Mouse (Mus musculus) liver, embryonic 15.5 days (tissue): ENCODE measurements around the gene Dlk1. TPM values are rescaled to one million over a fixed set of nuclear protein-coding genes. Genes with fewer than 3 reads are reported as not detected.

Experiments used
- ATAC-seq: fragments of 200-750 bp; cut with Nextera tagmentation; 2 replicates; pipeline ENCODE4 v1.8.0; 2017; ENCODE audit warnings: moderate number of reproducible peaks, mild to moderate bottlenecking, moderate library complexity; ENCODE audit not compliant: insufficient read depth
- H3K27ac ChIP-seq: fragments of 300-500 bp; sonication (generic); replicated peaks from 2 replicates; pipeline ENCODE4 v1.5.1; 2015; ENCODE audit warnings: mild to moderate bottlenecking, inconsistent platforms
- H3K27me3 ChIP-seq: fragments of 300-500 bp; sonication (generic); 2 replicates; pipeline ENCODE4 v1.6.1; 2015; ENCODE audit warnings: mild to moderate bottlenecking, inconsistent platforms
- H3K36me3 ChIP-seq: fragments of 300-500 bp; sonication (generic); replicated peaks from 2 replicates; pipeline ENCODE4 v1.6.1; 2015; ENCODE audit warnings: moderate library complexity, mild to moderate bottlenecking, inconsistent platforms
- H3K4me1 ChIP-seq: fragments of 300-500 bp; sonication (generic); replicated peaks from 2 replicates; pipeline ENCODE4 v1.6.1; 2015; ENCODE audit warnings: inconsistent platforms
- H3K4me2 ChIP-seq: fragments of 300-500 bp; sonication (generic); 2 replicates; pipeline ENCODE4 v1.6.1; 2015; ENCODE audit warnings: moderate library complexity, mild to moderate bottlenecking, inconsistent platforms
- H3K4me3 ChIP-seq: fragments of 300-500 bp; sonication (generic); replicated peaks from 2 replicates; pipeline ENCODE4 v1.5.1; 2015; ENCODE audit warnings: mild to moderate bottlenecking, inconsistent platforms
- H3K9ac ChIP-seq: fragments of 300-500 bp; sonication (generic); 2 replicates; pipeline ENCODE4 v1.6.1; 2015; ENCODE audit warnings: moderate library complexity, mild to moderate bottlenecking, inconsistent platforms
- H3K9me3 ChIP-seq: fragments of 300-500 bp; sonication (generic); replicated peaks from 2 replicates; pipeline ENCODE4 v1.6.1; 2016; ENCODE audit warnings: inconsistent platforms
- WGBS: fragments of 180-500 bp; shearing (Covaris S2); methylation state at CpG from one replicate; pipeline ENCODE4 v1.1.7; 2015; ENCODE audit warnings: mixed read lengths; ENCODE audit not compliant: insufficient replicate concordance; 5-methylcytosine and 5-hydroxymethylcytosine counted together
- polyA plus RNA-seq: library from polyadenylated mRNA; unstranded; fragments of >200 nt; fragmentation: Nextera tagmentation; extraction: Ambion mirVana; gene quantifications from 2 replicates; pipeline ENCODE4 v1.2.1, GENCODE M21; 2015

Gene Dlk1
- polyA plus RNA-seq, 1 experiment from 2014 or later = 455 TPM

DNA sequence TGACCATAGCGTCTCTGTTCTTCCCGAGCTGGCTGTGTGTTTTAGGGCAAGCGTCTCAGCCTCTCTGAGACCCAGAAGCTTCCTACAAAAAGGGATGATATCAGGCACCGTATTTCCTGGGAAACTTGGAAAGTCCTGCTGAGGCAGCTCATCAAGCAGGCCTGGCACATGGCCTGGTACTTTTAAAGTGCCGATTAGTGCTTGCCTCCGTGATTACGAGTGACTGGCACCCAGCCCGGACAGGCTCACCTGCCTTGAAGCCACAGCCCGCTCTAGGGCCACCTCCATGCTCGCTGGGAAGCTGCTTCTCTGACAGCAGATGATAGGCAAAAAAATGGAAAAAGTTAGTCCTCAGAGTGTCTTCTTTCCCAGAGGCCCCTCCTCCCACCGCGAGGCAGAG, 32.6 kb upstream of the Dlk1 start:
- Histone ChIP-seq H3K27me3 (0 out of 2 replicates have a peak, but pooled peaks cover 4% of the 10 kb centered on the region), H3K4me2 (no peak overlapping the region), H3K4me1 (no peaks in the 10 kb centered on the region; the same call in 1 of the 2 replicates), H3K4me3 (no peak overlapping the region), H3K9ac (no peak overlapping the region), H3K27ac (no peak overlapping the region), H3K36me3 (no peaks in the 10 kb centered on the region), H3K9me3 (no peaks in the 10 kb centered on the region)
- no peak for ATAC-seq
- WGBS = 62% methylated on average over 12 of the region's 12 CpGs

DNA sequence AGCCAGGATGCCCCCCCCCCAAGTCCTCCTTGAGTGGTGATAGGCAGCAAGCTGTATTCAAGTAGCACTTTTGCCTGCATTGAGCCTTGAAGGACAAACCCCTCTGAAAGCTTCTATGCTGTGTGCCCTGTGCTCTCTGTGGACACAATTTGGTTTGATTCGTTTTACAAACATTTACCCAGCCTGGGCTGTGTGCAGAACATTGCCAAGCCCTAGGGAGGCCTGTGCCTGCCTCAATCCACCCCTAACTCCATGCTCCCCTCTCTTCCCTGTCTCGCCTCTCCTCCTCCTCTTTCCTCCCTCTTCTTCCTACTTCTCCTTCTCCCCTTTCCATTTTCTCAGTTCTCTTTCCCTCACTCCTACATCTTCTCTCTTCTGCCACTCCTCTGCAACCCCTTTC, 29.5 kb upstream of the Dlk1 start:
- H3K4me3 ChIP-seq = no peak overlapping the region
- no peak overlapping the region for H3K4me2 ChIP-seq
- no peaks in the 10 kb centered on the region for H3K36me3 ChIP-seq
- H3K4me1 ChIP-seq = no peaks in the 10 kb centered on the region; the same call in 1 of the 2 replicates
- H3K27ac ChIP-seq = no peak overlapping the region
- no peaks in the 10 kb centered on the region for H3K9me3 ChIP-seq
- ATAC-seq = no peak
- H3K27me3 ChIP-seq = peaks cover 14% of the 10 kb centered on the region; the same call in 1 of the 2 replicates
- 27% methylated on average over 2 of the region's 2 CpGs for WGBS
- no peak overlapping the region for H3K9ac ChIP-seq

DNA sequence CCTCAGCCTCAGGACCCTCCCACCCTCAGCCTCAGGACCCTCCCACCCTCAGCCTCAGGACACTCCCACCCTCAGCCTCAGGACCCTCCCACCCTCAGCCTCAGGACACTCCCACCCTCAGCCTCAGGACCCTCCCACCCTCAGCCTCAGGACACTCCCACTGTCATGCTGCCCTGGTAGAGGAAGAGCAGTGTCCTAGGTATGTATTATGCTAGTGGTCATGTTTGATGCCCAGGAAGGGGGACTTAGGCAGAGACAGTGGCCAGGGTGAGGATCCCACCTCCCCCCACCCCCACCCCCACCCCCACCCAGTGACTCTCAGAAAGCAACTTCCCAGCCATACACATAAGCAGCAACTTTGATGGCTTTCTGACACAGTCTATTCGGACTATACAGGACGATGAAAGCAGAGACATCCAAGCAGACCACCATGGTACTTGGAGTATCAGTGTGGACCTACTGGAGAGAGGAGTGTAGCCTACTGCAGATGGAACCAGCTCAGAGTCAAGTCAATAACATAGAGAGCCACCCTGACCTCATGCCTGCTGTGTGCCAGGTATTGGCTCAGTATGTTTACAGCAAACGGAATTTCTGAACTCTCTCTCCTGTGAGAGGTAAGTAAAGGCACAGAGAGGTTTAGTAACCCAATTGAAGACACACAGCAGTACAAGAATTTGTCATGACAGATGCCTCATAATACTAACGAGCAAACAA, 28.8 kb upstream of the Dlk1 start:
- Histone ChIP-seq H3K4me3 (no peak overlapping the region), H3K4me1 (no peaks in the 10 kb centered on the region; the same call in 1 of the 2 replicates), H3K9me3 (no peaks in the 10 kb centered on the region), H3K27me3 (peaks cover 14% of the 10 kb centered on the region; the same call in 1 of the 2 replicates), H3K36me3 (no peaks in the 10 kb centered on the region), H3K27ac (no peak overlapping the region), H3K4me2 (no peak overlapping the region), H3K9ac (no peak overlapping the region)
- WGBS = 50% methylated on average over 4 of the region's 4 CpGs
- no peak for ATAC-seq

- WGBS = 31% methylated on average over 20 of the region's 20 CpGs
- no peak for ATAC-seq
- no peak overlapping the region for H3K27ac ChIP-seq
These were observed 27.8 kb upstream of the Dlk1 start for GRCm38 (mm10) chr12:109424753-109425332.

DNA sequence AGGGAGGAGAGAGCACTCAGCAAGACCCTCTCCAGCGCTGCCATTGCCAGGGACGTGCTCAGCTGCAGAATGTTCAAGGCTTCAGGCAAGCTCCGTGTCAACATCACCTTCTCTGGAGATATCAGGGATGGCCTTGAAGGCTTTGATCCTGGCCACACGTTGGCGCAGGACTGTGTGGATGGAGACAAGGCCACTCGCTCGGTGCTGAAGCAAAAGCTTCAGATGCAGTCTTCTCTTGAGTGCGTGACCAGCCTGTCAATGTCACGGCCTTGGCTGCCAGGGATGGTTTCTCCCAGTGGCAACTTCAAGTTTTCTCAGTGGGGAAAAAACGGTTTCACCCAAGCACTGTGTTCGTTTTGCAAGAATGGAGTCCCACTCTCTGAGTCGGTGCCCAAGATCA, 26.6 kb upstream of the Dlk1 start:
- no peak for ATAC-seq
- H3K4me1 ChIP-seq = no peaks in the 10 kb centered on the region
- no peak overlapping the region for H3K9ac ChIP-seq
- no peak overlapping the region for H3K4me2 ChIP-seq
- H3K27me3 ChIP-seq = peaks cover 14% of the 10 kb centered on the region; the same call in 1 of the 2 replicates
- H3K9me3 ChIP-seq = no peaks in the 10 kb centered on the region
- H3K27ac ChIP-seq = no peak overlapping the region
- H3K36me3 ChIP-seq = no peaks in the 10 kb centered on the region
- 57% methylated on average over 12 of the region's 12 CpGs for WGBS
- no peak overlapping the region for H3K4me3 ChIP-seq

More at GRCm38 (mm10) chr12:109424753-109425332, 27.8 kb upstream of the Dlk1 start:
- no peak overlapping the region for H3K4me2 ChIP-seq
- H3K4me1 ChIP-seq = no peaks in the 10 kb centered on the region
- H3K9me3 ChIP-seq = no peaks in the 10 kb centered on the region
- H3K36me3 ChIP-seq = no peaks in the 10 kb centered on the region
- no peak overlapping the region for H3K9ac ChIP-seq
- no peak overlapping the region for H3K4me3 ChIP-seq
- H3K27me3 ChIP-seq = peaks cover 14% of the 10 kb centered on the region; the same call in 1 of the 2 replicates

DNA sequence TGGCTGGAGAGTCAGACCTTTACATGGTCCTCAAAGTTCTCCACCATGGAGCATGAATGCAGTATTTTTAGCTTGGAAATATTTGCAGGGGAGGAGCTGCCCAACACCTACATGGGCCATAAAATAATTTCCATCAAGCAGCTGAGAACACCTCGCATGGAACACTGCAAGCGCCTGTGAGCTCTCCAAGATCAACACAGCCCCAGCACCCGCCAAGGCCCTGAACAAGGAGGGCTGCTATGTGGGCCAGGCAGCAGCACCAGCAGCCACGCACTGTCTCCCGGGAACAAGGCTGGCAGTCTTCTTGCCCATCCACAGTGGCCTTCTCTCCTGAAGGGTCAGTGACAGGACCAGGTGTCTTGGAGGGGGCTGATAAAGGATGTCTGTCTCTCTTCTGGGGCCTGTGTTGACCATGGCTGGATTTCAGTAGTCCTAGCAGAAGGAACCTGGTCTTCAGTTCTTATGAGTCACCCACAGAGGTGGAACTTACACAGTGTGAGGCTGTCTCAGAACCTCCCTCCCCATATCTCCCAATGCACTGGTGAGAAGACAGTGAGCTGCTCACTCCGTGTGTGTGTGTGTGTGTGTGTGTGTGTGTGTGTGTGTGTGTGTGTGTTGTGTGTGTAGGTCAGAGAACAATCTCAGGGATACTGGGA, 20.0 kb upstream of the Dlk1 start:
- H3K4me3 ChIP-seq = no peak overlapping the region
- no peaks in the 10 kb centered on the region for H3K27me3 ChIP-seq
- peaks cover 20% of the 10 kb centered on the region for H3K4me1 ChIP-seq
- WGBS = 58% methylated on average over 6 of the region's 6 CpGs
- H3K27ac ChIP-seq = no peak overlapping the region
- H3K9me3 ChIP-seq = no peaks in the 10 kb centered on the region
- ATAC-seq = no peak
- no peaks in the 10 kb centered on the region for H3K36me3 ChIP-seq
- no peak overlapping the region for H3K4me2 ChIP-seq
- no peak overlapping the region for H3K9ac ChIP-seq

DNA sequence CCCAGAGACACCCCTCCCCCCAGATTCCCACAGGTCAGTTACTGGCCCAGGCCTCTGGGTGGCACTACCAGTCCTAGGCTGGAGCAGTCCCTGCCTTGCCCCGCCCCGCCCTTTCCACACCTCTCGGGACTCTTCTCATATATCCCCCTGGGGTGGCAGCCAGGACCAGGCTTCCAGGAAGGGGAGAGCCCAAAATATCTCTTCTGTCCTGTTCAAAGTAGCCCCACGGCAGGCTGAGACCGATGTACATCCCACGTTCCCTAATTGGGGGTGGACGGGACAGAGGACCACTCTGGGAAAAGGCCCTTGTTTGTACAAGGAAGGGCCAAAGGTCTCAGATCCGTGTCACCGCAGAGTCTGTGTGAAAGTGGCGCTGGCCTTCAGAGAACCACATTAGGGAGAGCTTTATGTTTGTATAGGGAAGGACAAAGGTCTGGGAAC, 16.2 kb upstream of the Dlk1 start:
- Histone ChIP-seq H3K9ac (no peak overlapping the region), H3K4me3 (no peak overlapping the region), H3K4me1 (peaks cover 50% of the 10 kb centered on the region), H3K27me3 (no peaks in the 10 kb centered on the region), H3K27ac (peak overlapping the region; percentile 81), H3K4me2 (peak overlapping the region; percentile 61), H3K36me3 (no peaks in the 10 kb centered on the region), H3K9me3 (no peaks in the 10 kb centered on the region)
- WGBS = 8% methylated on average over 10 of the region's 10 CpGs
- ATAC-seq = peak; percentile 72

GRCm38 (mm10) chr12:109436852-109437251, 15.8 kb upstream of the Dlk1 start:
- ATAC-seq = no peak
- Histone ChIP-seq H3K36me3 (no peaks in the 10 kb centered on the region), H3K27ac (peak overlapping the region; percentile 81), H3K4me2 (peak overlapping the region; percentile 61), H3K9me3 (no peaks in the 10 kb centered on the region), H3K9ac (no peak overlapping the region), H3K4me1 (peaks cover 54% of the 10 kb centered on the region), H3K27me3 (no peaks in the 10 kb centered on the region), H3K4me3 (no peak overlapping the region)
- 10% methylated on average over 12 of the region's 12 CpGs for WGBS

GRCm38 (mm10) chr12:109437559-109438350, 14.9 kb upstream of the Dlk1 start:
- Histone ChIP-seq H3K27me3 (no peaks in the 10 kb centered on the region), H3K4me3 (peak overlapping the region; percentile 36), H3K9me3 (no peaks in the 10 kb centered on the region), H3K36me3 (no peaks in the 10 kb centered on the region), H3K4me1 (peaks cover 57% of the 10 kb centered on the region), H3K27ac (peak overlapping the region; percentile 81), H3K4me2 (peak overlapping the region; percentile 61), H3K9ac (no peak overlapping the region)
- peak; percentile 57 for ATAC-seq
- 3% methylated on average over 25 of the region's 25 CpGs for WGBS

DNA sequence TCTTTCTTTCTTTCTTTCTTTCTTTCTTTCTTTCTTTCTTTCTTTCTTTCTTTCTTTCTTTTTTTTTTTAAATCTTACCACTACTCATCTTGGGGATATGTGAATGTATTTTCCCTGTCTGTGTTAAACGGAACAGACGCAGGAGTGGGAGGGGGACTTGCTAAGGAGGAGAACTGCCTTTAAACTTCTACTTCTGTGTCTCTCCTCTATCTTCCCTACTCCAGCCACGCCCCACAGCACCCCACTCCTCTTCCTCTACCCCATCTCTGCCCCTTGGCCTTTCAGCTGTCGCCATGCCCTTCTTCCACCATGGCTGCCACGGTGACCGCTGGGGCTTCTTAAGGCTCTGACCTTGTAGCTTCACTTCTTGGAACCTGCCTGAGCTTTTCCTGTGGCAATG, 14.2 kb upstream of the Dlk1 start:
- WGBS = 45% methylated on average over 6 of the region's 6 CpGs
- Histone ChIP-seq H3K4me2 (no peak overlapping the region; the same call in 1 of the 2 replicates), H3K36me3 (no peaks in the 10 kb centered on the region), H3K27ac (no peak overlapping the region), H3K9me3 (no peaks in the 10 kb centered on the region), H3K27me3 (no peaks in the 10 kb centered on the region), H3K9ac (no peak overlapping the region), H3K4me1 (peaks cover 57% of the 10 kb centered on the region), H3K4me3 (no peak overlapping the region)
- ATAC-seq = no peak
